Mouse (Mus musculus) liver, adult 2 months (tissue): ENCODE results near the gene Jaml. TPM values are rescaled to one million over a fixed set of nuclear protein-coding genes. Genes with fewer than 3 reads are reported as not detected.
A peak's percentile ranks its signal among the peaks of the same experiment; 100 is the strongest.

Experiments used
- DNase-seq: peaks from one replicate; pipeline ENCODE4 v3.0.0-alpha.2; 2011; ENCODE audit warnings: low read depth, low spot score; ENCODE audit errors: extremely low read depth
- H3K27ac ChIP-seq: fragments of 200-500 bp; replicated peaks from 2 replicates; pipeline ENCODE4 v1.5.1; 2012; ENCODE audit warnings: low read depth, mild to moderate bottlenecking, control low read depth, inconsistent platforms, low read length; ENCODE audit not compliant: insufficient read depth
- H3K27me3 ChIP-seq: fragments of 200-500 bp; 2 replicates; pipeline ENCODE4 v1.6.1; 2012; ENCODE audit warnings: mild to moderate bottlenecking, moderate library complexity, low read length, inconsistent platforms; ENCODE audit not compliant: control insufficient read depth, insufficient read depth
- H3K36me3 ChIP-seq: fragments of 200-500 bp; 2 replicates; pipeline ENCODE4 v1.6.1; 2012; ENCODE audit warnings: low read length, inconsistent platforms; ENCODE audit not compliant: control insufficient read depth, insufficient read depth
- H3K4me1 ChIP-seq: fragments of 200-500 bp; 2 replicates; pipeline ENCODE4 v1.6.1; 2011; ENCODE audit warnings: low read length; ENCODE audit not compliant: control insufficient read depth, insufficient read depth
- H3K4me3 ChIP-seq: fragments of 200-500 bp; 2 replicates; pipeline ENCODE4 v1.5.1; 2011; ENCODE audit warnings: low read depth, mild to moderate bottlenecking, control low read depth, low read length, moderate library complexity; ENCODE audit not compliant: insufficient read depth
- H3K79me2 ChIP-seq: fragments of 200-500 bp; 2 replicates; pipeline ENCODE4 v1.6.1; 2012; ENCODE audit warnings: inconsistent platforms, mild to moderate bottlenecking, low read length, moderate library complexity; ENCODE audit not compliant: control insufficient read depth, insufficient read depth
- H3K9ac ChIP-seq: fragments of 200-500 bp; 2 replicates; pipeline ENCODE4 v1.6.1; 2012; ENCODE audit warnings: low read depth, mild to moderate bottlenecking, control low read depth, inconsistent platforms, low read length
- CTCF ChIP-seq: fragments of 200-500 bp; IDR thresholded peaks from 2 replicates; pipeline ENCODE4 v1.5.1; 2011; ENCODE audit warnings: low read depth, low read length, control low read depth
- POLR2A ChIP-seq: fragments of 200-500 bp; IDR thresholded peaks from 2 replicates; pipeline ENCODE4 v1.6.1; 2011; ENCODE audit warnings: low read length, control low read depth; ENCODE audit not compliant: insufficient read depth; ENCODE audit errors: extremely low read depth
- WGBS: fragments of 180-500 bp; shearing (Covaris S2); methylation state at CpG from one replicate; pipeline ENCODE4 v1.1.7; 2018; 5-methylcytosine and 5-hydroxymethylcytosine counted together
- polyA plus RNA-seq: library from polyadenylated mRNA; depleted of rRNA; stranded (reverse); fragments of >200 nt; gene quantifications from 2 replicates; pipeline ENCODE4 v1.2.3, GENCODE M21; 2012
- total RNA-seq: library from RNA; depleted of rRNA; stranded (reverse); fragments of >200 nt; gene quantifications from 2 replicates; pipeline ENCODE4 v1.2.3, GENCODE M21; 2014

Jaml gene
- total and polyA plus RNA-seq, 2 experiments = 0.11 to 1.8 TPM

DNA sequence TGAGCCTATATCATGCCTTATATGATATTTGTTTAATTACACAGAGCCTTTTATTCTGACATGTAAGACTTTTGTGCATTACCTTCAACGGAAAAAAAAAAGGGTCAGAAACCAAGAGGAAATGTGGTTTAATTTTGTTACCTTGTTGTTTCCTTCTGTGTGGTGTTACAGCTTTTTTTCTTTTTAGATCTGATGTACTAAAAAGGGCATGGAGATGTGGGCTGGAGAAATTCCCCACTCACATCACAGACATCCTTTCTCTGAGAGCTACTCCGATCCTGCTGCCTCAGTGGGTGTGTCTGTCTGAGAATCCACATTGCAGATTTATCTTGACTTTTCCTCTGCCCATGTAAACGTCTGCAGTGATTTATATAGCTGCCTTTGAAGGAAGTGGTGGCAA is 16.3 kb upstream of the Jaml start:
- Histone ChIP-seq H3K79me2 (0 out of 2 replicates have a peak, but pooled peaks cover 3% of the 10 kb centered on the region), H3K36me3 (no peaks in the 10 kb centered on the region), H3K4me1 (peaks cover 6% of the 10 kb centered on the region; the same call in 1 of the 2 replicates), H3K4me3 (no peak overlapping the region), H3K27me3 (no peaks in the 10 kb centered on the region), H3K9ac (no peak overlapping the region), H3K27ac (no peak overlapping the region)
- no peak for DNase-seq
- TF ChIP-seq CTCF (no peak), POLR2A (no peak)
- WGBS = 79% methylated on average over 3 of the region's 3 CpGs

DNA sequence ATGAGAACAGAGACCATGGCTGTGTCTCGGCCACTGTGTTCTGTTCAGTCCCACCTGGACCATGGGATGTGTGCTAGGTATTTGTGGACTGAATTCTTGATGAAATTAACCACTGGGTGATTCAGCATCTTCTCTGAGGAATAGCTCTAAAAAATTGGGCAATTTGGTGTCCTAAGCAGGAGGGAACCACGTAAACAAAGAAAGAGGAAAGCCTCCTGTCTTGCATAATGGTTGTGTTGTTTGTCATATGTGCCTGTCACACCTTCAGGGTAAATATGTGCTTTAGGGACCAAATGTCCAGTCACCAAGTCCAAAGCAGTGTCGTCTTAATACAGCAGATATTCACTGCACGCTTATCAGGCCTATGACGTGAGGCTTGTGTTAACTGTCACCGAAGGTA is 14.6 kb upstream of the Jaml start:
- H3K9ac ChIP-seq = 0 out of 2 replicates have a peak overlapping the region, but pooled peaks have one; percentile 22
- no peaks in the 10 kb centered on the region for H3K27me3 ChIP-seq
- peaks cover 6% of the 10 kb centered on the region; the same call in 1 of the 2 replicates for H3K4me1 ChIP-seq
- peaks cover under 1% of the 10 kb centered on the region; the same call in 1 of the 2 replicates for H3K36me3 ChIP-seq
- DNase-seq = peak; percentile 72
- TF ChIP-seq POLR2A = no peak
- TF ChIP-seq CTCF = no peak
- H3K27ac ChIP-seq = peak overlapping the region; percentile 48
- 35% methylated on average over 6 of the region's 6 CpGs for WGBS
- 0 out of 2 replicates have a peak, but pooled peaks cover 3% of the 10 kb centered on the region for H3K79me2 ChIP-seq
- H3K4me3 ChIP-seq = no peak overlapping the region

DNA sequence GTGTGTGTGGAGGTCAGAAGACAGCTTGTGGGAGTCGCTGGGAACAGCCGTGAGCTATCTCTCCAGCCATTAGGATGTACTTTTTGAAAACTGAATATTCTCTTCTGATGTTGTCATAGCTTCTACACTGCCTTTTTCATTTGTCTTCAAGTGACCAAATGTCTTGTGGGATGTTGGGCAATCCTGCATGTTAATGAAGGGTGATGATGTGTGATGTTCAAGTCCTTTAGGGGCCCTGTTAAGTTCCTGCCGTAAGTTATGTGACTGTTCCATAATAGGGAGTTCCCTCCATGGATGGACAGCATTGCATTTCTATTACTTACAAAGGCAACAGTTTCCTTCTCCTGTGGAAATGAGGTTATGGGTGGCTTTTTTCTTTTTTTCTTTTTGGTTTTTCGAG is 12.2 kb upstream of the Jaml start:
- no peak overlapping the region for H3K4me3 ChIP-seq
- H3K36me3 ChIP-seq = peaks cover 2% of the 10 kb centered on the region; the same call in 1 of the 2 replicates
- DNase-seq = no peak
- H3K27me3 ChIP-seq = no peaks in the 10 kb centered on the region
- TF ChIP-seq POLR2A = no peak
- TF ChIP-seq CTCF = no peak
- no peak overlapping the region for H3K9ac ChIP-seq
- 91% methylated on average over 4 of the region's 4 CpGs for WGBS
- peaks cover 6% of the 10 kb centered on the region; the same call in 1 of the 2 replicates for H3K4me1 ChIP-seq
- H3K27ac ChIP-seq = no peak overlapping the region
- H3K79me2 ChIP-seq = no peaks in the 10 kb centered on the region

DNA sequence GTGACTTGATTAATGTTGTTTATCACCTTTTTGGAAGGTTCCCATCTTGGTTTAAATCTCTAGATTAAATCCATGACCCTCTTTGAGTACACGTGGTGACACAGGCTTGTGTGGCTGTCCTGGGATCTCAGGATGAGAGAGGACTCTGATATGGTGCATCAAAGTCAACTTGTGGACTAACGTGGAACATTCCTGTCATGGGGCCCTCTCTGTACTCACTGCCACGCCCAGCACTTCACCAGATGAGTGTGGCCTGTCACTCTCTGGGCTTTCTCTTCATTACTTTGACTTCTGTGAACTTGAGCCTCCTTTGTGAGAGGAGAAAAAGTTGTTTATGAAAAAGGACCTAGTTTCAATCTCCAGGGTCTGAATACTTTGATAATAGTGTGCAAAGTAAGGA is 7.2 kb upstream of the Jaml start:
- Histone ChIP-seq H3K4me3 (no peak overlapping the region), H3K79me2 (no peaks in the 10 kb centered on the region), H3K27me3 (no peaks in the 10 kb centered on the region), H3K36me3 (peaks cover 3% of the 10 kb centered on the region), H3K27ac (no peak overlapping the region), H3K9ac (no peak overlapping the region), H3K4me1 (no peaks in the 10 kb centered on the region)
- no peak for DNase-seq
- 83% methylated on average over 3 of the region's 3 CpGs for WGBS
- TF ChIP-seq CTCF = no peak
- no peak for TF ChIP-seq POLR2A

DNA sequence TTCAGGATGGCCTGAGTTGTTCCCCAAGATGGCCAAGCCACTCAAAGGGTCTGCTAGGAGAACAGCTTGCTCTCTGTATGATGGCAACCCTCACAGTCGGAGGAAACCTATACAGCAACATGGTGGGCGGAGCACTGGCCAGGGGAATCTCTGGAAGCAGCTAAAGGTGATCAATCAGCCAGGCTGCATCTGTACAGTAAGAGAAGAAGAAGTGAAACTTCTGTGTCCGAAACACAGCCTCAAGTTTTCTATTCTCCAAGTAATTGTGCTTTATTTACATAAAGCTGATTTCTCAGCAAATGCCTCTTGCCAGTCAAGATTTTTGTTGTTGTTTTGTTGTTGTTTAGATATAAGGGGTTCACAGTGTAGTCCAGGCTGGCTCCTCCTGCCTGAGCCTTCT is 1.1 kb upstream of the Jaml start:
- H3K79me2 ChIP-seq = no peaks in the 10 kb centered on the region
- no peak for DNase-seq
- peaks cover 1% of the 10 kb centered on the region; the same call in 1 of the 2 replicates for H3K36me3 ChIP-seq
- H3K27me3 ChIP-seq = no peaks in the 10 kb centered on the region; the same call in 1 of the 2 replicates
- no peak overlapping the region for H3K27ac ChIP-seq
- H3K4me1 ChIP-seq = no peaks in the 10 kb centered on the region
- 67% methylated on average over 3 of the region's 3 CpGs for WGBS
- no peak overlapping the region for H3K4me3 ChIP-seq
- TF ChIP-seq POLR2A = no peak
- no peak for TF ChIP-seq CTCF
- H3K9ac ChIP-seq = no peak overlapping the region

DNA sequence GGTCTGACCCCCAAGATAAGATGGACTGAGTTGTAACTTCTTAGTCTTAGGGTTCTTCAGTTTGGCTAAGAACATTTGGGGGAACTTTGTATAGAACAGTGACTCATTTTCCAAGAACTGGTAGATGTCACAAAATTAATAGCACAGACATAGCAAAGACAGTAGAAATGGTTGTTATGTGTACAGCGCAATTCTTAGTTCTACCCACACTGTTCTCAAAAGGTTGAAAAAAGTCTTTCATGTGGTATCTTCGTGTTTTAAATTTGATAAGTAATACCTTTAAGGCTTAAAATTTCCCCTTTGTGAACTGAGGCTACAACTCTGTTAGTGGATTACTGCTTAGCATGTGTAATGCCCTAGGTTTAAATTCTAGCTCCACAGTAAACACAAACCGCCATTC is 4.1 kb downstream of the Jaml start:
- H3K4me1 ChIP-seq = no peaks in the 10 kb centered on the region
- H3K4me3 ChIP-seq = no peak overlapping the region
- H3K36me3 ChIP-seq = no peaks in the 10 kb centered on the region
- H3K27ac ChIP-seq = no peak overlapping the region
- WGBS = 90% methylated on average over 3 of the region's 3 CpGs
- no peaks in the 10 kb centered on the region; the same call in 1 of the 2 replicates for H3K27me3 ChIP-seq
- no peaks in the 10 kb centered on the region for H3K79me2 ChIP-seq
- DNase-seq = no peak
- TF ChIP-seq CTCF (no peak), POLR2A (no peak)
- no peak overlapping the region for H3K9ac ChIP-seq
